Mouse (Mus musculus) kidney, adult 2 months (tissue): ENCODE data around the gene Helz2.

Experiments used
- CTCF ChIP-seq: fragments of 200-500 bp; conservative IDR thresholded peaks from 2 replicates; pipeline ENCODE4 v1.5.1; 2011; ENCODE audit warnings: low read depth, mild to moderate bottlenecking, control low read depth, low read length, moderate library complexity, mixed read lengths; ENCODE audit not compliant: insufficient read depth, insufficient read length
- POLR2A ChIP-seq: fragments of 200-500 bp; IDR thresholded peaks from one replicate; pipeline ENCODE4 v1.6.1; 2011; ENCODE audit warnings: low read depth, low read length, control low read depth

- TF ChIP-seq CTCF (peak; percentile 99), POLR2A (no peak)
These were observed 55.2 kb downstream of the Helz2 start for GRCm38 (mm10) chr2:181186635-181187034.
